Mouse (Mus musculus) lung, embryonic 14.5 days (tissue): Measurements from ENCODE around the gene Wdr62. TPM values are rescaled to one million over a fixed set of nuclear protein-coding genes. Genes with fewer than 3 reads are reported as not detected.
"Not testable (repeated sequence)": the region's sequence is repeated elsewhere in the genome, so short reads cannot be mapped to it uniquely, and the experiment has no call there.

Source experiments
- ATAC-seq: fragments of 200-750 bp; cut with Nextera tagmentation; 2 replicates; pipeline ENCODE4 v1.8.0; 2017; ENCODE audit warnings: mild to moderate bottlenecking, moderate TSS enrichment, moderate library complexity; ENCODE audit not compliant: insufficient read depth
- DNase-seq: peaks from one replicate; pipeline ENCODE4 v3.0.0-alpha.2; 2015
- H3K27ac ChIP-seq: fragments of 300-500 bp; sonication (generic); 2 replicates; pipeline ENCODE4 v1.5.1; 2014; ENCODE audit warnings: low read depth, mild to moderate bottlenecking, moderate library complexity
- H3K27me3 ChIP-seq: fragments of 300-500 bp; sonication (generic); 2 replicates; pipeline ENCODE4 v1.6.1; 2014; ENCODE audit warnings: low read length, control low read depth; ENCODE audit not compliant: insufficient read depth
- H3K36me3 ChIP-seq: fragments of 300-500 bp; sonication (generic); 2 replicates; pipeline ENCODE4 v1.6.1; 2014; ENCODE audit warnings: control low read depth; ENCODE audit not compliant: insufficient read depth
- H3K4me1 ChIP-seq: fragments of 300-500 bp; sonication (generic); 2 replicates; pipeline ENCODE4 v1.6.1; 2014; ENCODE audit warnings: antibody characterized with exemption, control low read depth; ENCODE audit not compliant: insufficient read depth
- H3K4me2 ChIP-seq: fragments of 300-500 bp; sonication (generic); 2 replicates; pipeline ENCODE4 v1.6.1; 2014; ENCODE audit warnings: mild to moderate bottlenecking
- H3K4me3 ChIP-seq: fragments of 300-500 bp; sonication (generic); 2 replicates; pipeline ENCODE4 v1.5.1; 2014; ENCODE audit warnings: low read depth, low read length
- H3K9ac ChIP-seq: fragments of 300-500 bp; sonication (generic); 2 replicates; pipeline ENCODE4 v1.6.1; 2014
- H3K9me3 ChIP-seq: fragments of 300-500 bp; sonication (generic); 2 replicates; pipeline ENCODE4 v1.6.1; 2016; ENCODE audit warnings: low read depth, low read length, control low read depth
- CTCF ChIP-seq: IDR thresholded peaks from 2 replicates; pipeline ENCODE4 v1.5.1; 2016; ENCODE audit warnings: antibody characterized with exemption, low read depth
- WGBS: fragments of 180-500 bp; shearing (Covaris S2); extraction: QIAGEN DNeasy Blood & Tissue Kit; methylation state at CpG from one replicate; pipeline ENCODE4 v1.1.7; 2014; 5-methylcytosine and 5-hydroxymethylcytosine counted together
- polyA plus RNA-seq: library from polyadenylated mRNA; unstranded; fragments of >200 nt; fragmentation: Nextera tagmentation; extraction: Ambion mirVana; gene quantifications from 2 replicates; pipeline ENCODE4 v1.2.1, GENCODE M21; 2014

Gene Wdr62
- polyA plus RNA-seq, 1 experiment from 2014 or later, result 16.3 TPM

GRCm38 (mm10) chr7:30220008-30220356 is 60.2 kb downstream of the Wdr62 start:
- Histone ChIP-seq H3K36me3 (peaks cover 20% of the 10 kb centered on the region), H3K9me3 (no peaks in the 10 kb centered on the region), H3K4me1 (no peaks in the 10 kb centered on the region), H3K27me3 (no peaks in the 10 kb centered on the region), H3K9ac (peak overlapping the region; percentile 62), H3K4me3 (peak overlapping the region; percentile 46), H3K27ac (no peak overlapping the region), H3K4me2 (peak overlapping the region; percentile 94)
- WGBS, result 27% methylated on average over 11 of the region's 11 CpGs
- no peak for TF ChIP-seq CTCF
- no peak for DNase-seq
- no peak for ATAC-seq

GRCm38 (mm10) chr7:30219293-30220007 is 60.8 kb downstream of the Wdr62 start:
- H3K9ac ChIP-seq, result peak overlapping the region; percentile 62
- TF ChIP-seq CTCF, result no peak
- H3K36me3 ChIP-seq, result peaks cover 16% of the 10 kb centered on the region
- 5% methylated on average over 16 of the region's 16 CpGs for WGBS
- H3K4me3 ChIP-seq, result peak overlapping the region; percentile 46
- no peaks in the 10 kb centered on the region for H3K4me1 ChIP-seq
- H3K27me3 ChIP-seq, result no peaks in the 10 kb centered on the region
- ATAC-seq, result peak; percentile 56; the same call in 1 of the 2 replicates
- no peaks in the 10 kb centered on the region for H3K9me3 ChIP-seq
- peak; percentile 83 for DNase-seq
- H3K27ac ChIP-seq, result 0 out of 2 replicates have a peak overlapping the region, but pooled peaks have one; percentile 3
- peak overlapping the region; percentile 94 for H3K4me2 ChIP-seq

GRCm38 (mm10) chr7:30217277-30217676 is 62.9 kb downstream of the Wdr62 start:
- DNase-seq, result no peak
- no peaks in the 10 kb centered on the region for H3K27me3 ChIP-seq
- no peaks in the 10 kb centered on the region for H3K36me3 ChIP-seq
- H3K9me3 ChIP-seq, result no peaks in the 10 kb centered on the region
- H3K4me1 ChIP-seq, result no peaks in the 10 kb centered on the region
- no peak overlapping the region for H3K4me3 ChIP-seq
- no peak overlapping the region for H3K27ac ChIP-seq
- whole genome bisulfite sequencing, result 66% methylated on average over 2 of the region's 2 CpGs
- H3K4me2 ChIP-seq, result no peak overlapping the region
- H3K9ac ChIP-seq, result no peak overlapping the region
- no peak for ATAC-seq
- no peak for TF ChIP-seq CTCF

GRCm38 (mm10) chr7:30216723-30217151 is 63.5 kb downstream of the Wdr62 start:
- H3K4me1 ChIP-seq, result no peaks in the 10 kb centered on the region
- H3K4me2 ChIP-seq, result peak overlapping the region; percentile 57
- H3K4me3 ChIP-seq, result peak overlapping the region; percentile 9; the same call in 1 of the 2 replicates
- H3K27me3 ChIP-seq, result no peaks in the 10 kb centered on the region
- ATAC-seq (peak; percentile 68), DNase-seq (peak; percentile 94)
- no peak overlapping the region for H3K27ac ChIP-seq
- H3K9me3 ChIP-seq, result no peaks in the 10 kb centered on the region
- no peak overlapping the region for H3K9ac ChIP-seq
- H3K36me3 ChIP-seq, result no peaks in the 10 kb centered on the region
- peak; percentile 98 for TF ChIP-seq CTCF
- WGBS, result under 1% methylated on average over 16 of the region's 16 CpGs

GRCm38 (mm10) chr7:30215875-30216274 is 64.3 kb downstream of the Wdr62 start:
- Histone ChIP-seq H3K9ac (no peak overlapping the region), H3K4me2 (no peak overlapping the region), H3K4me1 (no peaks in the 10 kb centered on the region), H3K9me3 (no peaks in the 10 kb centered on the region), H3K4me3 (no peak overlapping the region), H3K27me3 (no peaks in the 10 kb centered on the region), H3K36me3 (no peaks in the 10 kb centered on the region), H3K27ac (no peak overlapping the region)
- no peak for TF ChIP-seq CTCF
- ATAC-seq (no peak), DNase-seq (no peak)
- 86% methylated on average over 3 of the region's 3 CpGs for WGBS

- Histone ChIP-seq H3K9me3 (no peaks in the 10 kb centered on the region), H3K27ac (no peak overlapping the region), H3K36me3 (no peaks in the 10 kb centered on the region), H3K4me2 (no peak overlapping the region), H3K4me1 (no peaks in the 10 kb centered on the region), H3K27me3 (no peaks in the 10 kb centered on the region), H3K4me3 (no peak overlapping the region), H3K9ac (no peak overlapping the region)
- WGBS, result 84% methylated on average over 3 of the region's 3 CpGs
- DNase-seq (no peak), ATAC-seq (no peak)
- no peak for TF ChIP-seq CTCF
These were observed 66.3 kb downstream of the Wdr62 start for GRCm38 (mm10) chr7:30213881-30214280.

GRCm38 (mm10) chr7:30211025-30211424 is 69.2 kb downstream of the Wdr62 start:
- 22% methylated on average over 4 of the region's 4 CpGs for WGBS

GRCm38 (mm10) chr7:30206364-30206763 is 73.9 kb downstream of the Wdr62 start:
- H3K27me3 ChIP-seq, H3K9me3 ChIP-seq, H3K4me1 ChIP-seq, DNase-seq, ATAC-seq, H3K36me3 ChIP-seq, H3K4me3 ChIP-seq, H3K4me2 ChIP-seq, H3K9ac ChIP-seq, H3K27ac ChIP-seq: not testable (repeated sequence)
- 53% methylated on average over 5 of the region's 5 CpGs for WGBS

More at GRCm38 (mm10) chr7:30211025-30211424, 69.2 kb downstream of the Wdr62 start:
- Histone ChIP-seq H3K9me3 (no peaks in the 10 kb centered on the region), H3K4me1 (no peaks in the 10 kb centered on the region), H3K4me2 (no peak overlapping the region), H3K9ac (no peak overlapping the region), H3K4me3 (no peak overlapping the region), H3K27ac (no peak overlapping the region), H3K27me3 (no peaks in the 10 kb centered on the region), H3K36me3 (no peaks in the 10 kb centered on the region)
- no peak for DNase-seq
- TF ChIP-seq CTCF, result no peak
- ATAC-seq, result no peak
